Mouse (Mus musculus) limb, embryonic 14.5 days (tissue): Measurements from ENCODE around the gene Cyp2s1. TPM values are rescaled to one million over a fixed set of nuclear protein-coding genes. Genes with fewer than 3 reads are reported as not detected.

Experiments used
- ATAC-seq: fragments of 200-750 bp; cut with Nextera tagmentation; 2 replicates; pipeline ENCODE4 v1.8.0; 2017; ENCODE audit warnings: low read depth, moderate number of reproducible peaks, moderate TSS enrichment; ENCODE audit not compliant: low FRiP score
- DNase-seq: peaks from one replicate; pipeline ENCODE4 v3.0.0-alpha.2; 2015; ENCODE audit warnings: low spot score
- H3K27ac ChIP-seq: fragments of 300-500 bp; sonication (generic); replicated peaks from 2 replicates; pipeline ENCODE4 v1.5.1; 2014; ENCODE audit warnings: low read depth, mild to moderate bottlenecking, low read length, moderate library complexity, mixed read lengths
- H3K27me3 ChIP-seq: fragments of 300-500 bp; sonication (generic); 2 replicates; pipeline ENCODE4 v1.6.1; 2014; ENCODE audit warnings: low read length, mixed read lengths; ENCODE audit not compliant: control insufficient read depth, insufficient read depth
- H3K36me3 ChIP-seq: fragments of 300-500 bp; sonication (generic); 2 replicates; pipeline ENCODE4 v1.6.1; 2014; ENCODE audit warnings: mild to moderate bottlenecking, low read length, moderate library complexity, mixed read lengths; ENCODE audit not compliant: control insufficient read depth, insufficient read depth
- H3K4me1 ChIP-seq: fragments of 300-500 bp; sonication (generic); 2 replicates; pipeline ENCODE4 v1.6.1; 2014; ENCODE audit warnings: antibody characterized with exemption, low read length, mixed read lengths; ENCODE audit not compliant: control insufficient read depth, insufficient read depth
- H3K4me2 ChIP-seq: fragments of 300-500 bp; sonication (generic); replicated peaks from 2 replicates; pipeline ENCODE4 v1.6.1; 2014; ENCODE audit warnings: low read depth, mild to moderate bottlenecking, low read length, moderate library complexity; ENCODE audit not compliant: severe bottlenecking
- H3K4me3 ChIP-seq: fragments of 300-500 bp; sonication (generic); replicated peaks from 2 replicates; pipeline ENCODE4 v1.5.1; 2014; ENCODE audit warnings: low read length
- H3K9ac ChIP-seq: fragments of 300-500 bp; sonication (generic); 2 replicates; pipeline ENCODE4 v1.6.1; 2014; ENCODE audit warnings: mild to moderate bottlenecking, low read depth, low read length, moderate library complexity; ENCODE audit not compliant: severe bottlenecking
- H3K9me3 ChIP-seq: fragments of 300-500 bp; sonication (generic); 2 replicates; pipeline ENCODE4 v1.6.1; 2016; ENCODE audit warnings: low read length; ENCODE audit not compliant: control insufficient read depth
- POLR2A ChIP-seq: fragments of 200-500 bp; IDR thresholded peaks from 2 replicates; pipeline ENCODE4 v1.8.0; 2012; ENCODE audit warnings: inconsistent platforms, mild to moderate bottlenecking, moderate library complexity, borderline replicate concordance; ENCODE audit not compliant: insufficient read depth, insufficient read length; ENCODE audit errors: extremely low read depth
- whole genome bisulfite sequencing: fragments of 180-500 bp; shearing (Covaris S2); extraction: QIAGEN DNeasy Blood & Tissue Kit; methylation state at CpG from one replicate; pipeline ENCODE4 v1.1.7; 2014; 5-methylcytosine and 5-hydroxymethylcytosine counted together
- polyA plus RNA-seq, 2 experiments: library from polyadenylated mRNA; depleted of rRNA in 1 of 2; stranded (reverse) in 1 of 2; unstranded in 1 of 2; fragments of >200 nt; fragmentation: Nextera tagmentation in 1 of 2; extraction: Ambion mirVana in 1 of 2; gene quantifications; 2 replicates each; pipeline versions ENCODE4 v1.2.1 to v1.2.3; 2012 to 2014

Gene Cyp2s1
- 2.6 and 3.3 TPM in 2 replicates for polyA plus RNA-seq (2012; rRNA removed)
- 1.6 and 2.0 TPM in 2 replicates for polyA plus RNA-seq (2014; fragmentation: Nextera tagmentation; extraction: Ambion mirVana)

GRCm38 (mm10) chr7:25816241-25816919 is at the start of gene Cyp2s1:
Gene Cyp2s1, minus strand, starts transcription at chr7:25816913.
- Histone ChIP-seq H3K4me3 (peak within 1 kb of the TSS; percentile 43), H3K36me3 (no peaks in the 10 kb centered on the region), H3K27me3 (peaks cover 10% of the 10 kb centered on the region; the same call in 1 of the 2 replicates), H3K9me3 (no peaks in the 10 kb centered on the region), H3K27ac (no peak within 1 kb of the TSS), H3K9ac (peak within 1 kb of the TSS; percentile 60), H3K4me1 (peaks cover 5% of the 10 kb centered on the region; the same call in 1 of the 2 replicates), H3K4me2 (peak within 1 kb of the TSS; percentile 91)
- DNase-seq (no peak), ATAC-seq (no peak)
- under 1% methylated on average over 38 of the region's 40 CpGs for WGBS
- no peak for TF ChIP-seq POLR2A

DNA sequence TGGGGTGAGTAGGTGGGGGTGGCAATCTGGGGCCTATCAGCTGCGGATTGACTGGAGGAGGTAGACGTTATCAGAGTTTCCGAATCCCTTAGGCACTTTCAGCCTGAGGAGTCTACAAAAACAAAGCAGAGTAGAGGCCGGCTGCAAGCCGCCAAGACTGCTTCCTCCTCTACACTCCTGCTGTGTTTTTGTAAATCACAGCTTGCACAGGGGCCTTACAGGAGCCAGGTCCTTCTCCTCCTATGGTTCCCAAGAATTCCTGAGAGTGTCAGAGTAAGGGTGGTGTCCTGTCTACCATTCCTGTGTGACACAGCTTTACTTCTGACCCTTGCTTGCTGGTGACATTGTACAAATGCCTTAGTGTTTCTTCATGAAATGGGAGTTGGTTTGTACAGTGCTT is 48.1 kb upstream of the Cyp2s1 start:
- 52% methylated on average over 5 of the region's 5 CpGs for WGBS
- Histone ChIP-seq H3K4me1 (no peaks in the 10 kb centered on the region), H3K4me2 (no peak overlapping the region), H3K27ac (no peak overlapping the region), H3K9ac (no peak overlapping the region), H3K36me3 (no peaks in the 10 kb centered on the region), H3K9me3 (no peaks in the 10 kb centered on the region), H3K4me3 (no peak overlapping the region), H3K27me3 (no peaks in the 10 kb centered on the region)
- DNase-seq: no peak
- TF ChIP-seq POLR2A: no peak
- no peak for ATAC-seq

DNA sequence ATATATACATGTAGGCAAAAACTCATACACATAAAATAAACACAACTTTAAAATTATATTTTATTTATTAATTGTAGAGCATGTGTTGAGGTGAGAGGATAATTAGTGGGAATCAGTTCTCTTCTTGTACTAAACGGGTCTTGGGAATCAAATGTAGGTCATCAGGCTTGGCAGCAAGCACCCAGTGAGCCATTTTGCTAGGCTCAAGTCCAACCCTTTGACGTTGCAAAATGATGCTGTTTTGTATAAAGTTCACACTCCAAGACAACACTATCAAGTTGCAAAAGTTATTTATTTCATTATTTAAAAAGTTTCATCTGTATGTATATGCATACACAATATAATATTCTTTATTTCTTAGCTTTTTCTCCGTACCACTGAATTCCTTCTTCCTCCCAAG is 47.0 kb upstream of the Cyp2s1 start:
- no peak overlapping the region for H3K4me2 ChIP-seq
- no peaks in the 10 kb centered on the region for H3K9me3 ChIP-seq
- 82% methylated on average over 3 of the region's 3 CpGs for WGBS
- no peaks in the 10 kb centered on the region for H3K36me3 ChIP-seq
- H3K4me3 ChIP-seq: no peak overlapping the region
- H3K27ac ChIP-seq: no peak overlapping the region
- H3K9ac ChIP-seq: no peak overlapping the region
- DNase-seq (no peak), ATAC-seq (no peak)
- no peaks in the 10 kb centered on the region for H3K27me3 ChIP-seq
- no peaks in the 10 kb centered on the region for H3K4me1 ChIP-seq
- TF ChIP-seq POLR2A: no peak

DNA sequence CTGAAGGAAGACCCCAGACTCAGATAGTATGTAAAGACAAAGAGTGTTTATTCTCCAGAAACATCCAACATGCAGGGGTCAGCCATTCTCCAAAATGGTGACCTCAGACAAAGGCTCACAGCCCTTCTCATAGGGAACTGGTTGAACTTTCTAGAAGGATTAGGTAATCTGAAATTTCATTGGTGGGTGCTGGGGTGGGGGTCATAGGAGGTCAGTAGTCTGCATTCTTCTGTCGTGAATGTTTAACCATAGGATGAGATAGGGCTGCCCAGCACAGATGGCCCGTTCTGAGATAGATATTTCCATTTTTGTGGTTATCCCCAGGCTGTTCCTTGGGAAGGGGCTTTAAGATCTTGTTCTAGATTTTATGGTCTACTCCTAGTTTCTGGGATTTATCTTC is 45.7 kb upstream of the Cyp2s1 start:
- H3K9ac ChIP-seq: no peak overlapping the region
- ATAC-seq (no peak), DNase-seq (no peak)
- no peak overlapping the region for H3K4me2 ChIP-seq
- H3K27ac ChIP-seq: no peak overlapping the region
- H3K9me3 ChIP-seq: no peaks in the 10 kb centered on the region
- H3K36me3 ChIP-seq: no peaks in the 10 kb centered on the region
- no peaks in the 10 kb centered on the region for H3K27me3 ChIP-seq
- H3K4me1 ChIP-seq: no peaks in the 10 kb centered on the region
- TF ChIP-seq POLR2A: no peak
- WGBS: 72% methylated on average over 2 of the region's 2 CpGs
- no peak overlapping the region for H3K4me3 ChIP-seq

DNA sequence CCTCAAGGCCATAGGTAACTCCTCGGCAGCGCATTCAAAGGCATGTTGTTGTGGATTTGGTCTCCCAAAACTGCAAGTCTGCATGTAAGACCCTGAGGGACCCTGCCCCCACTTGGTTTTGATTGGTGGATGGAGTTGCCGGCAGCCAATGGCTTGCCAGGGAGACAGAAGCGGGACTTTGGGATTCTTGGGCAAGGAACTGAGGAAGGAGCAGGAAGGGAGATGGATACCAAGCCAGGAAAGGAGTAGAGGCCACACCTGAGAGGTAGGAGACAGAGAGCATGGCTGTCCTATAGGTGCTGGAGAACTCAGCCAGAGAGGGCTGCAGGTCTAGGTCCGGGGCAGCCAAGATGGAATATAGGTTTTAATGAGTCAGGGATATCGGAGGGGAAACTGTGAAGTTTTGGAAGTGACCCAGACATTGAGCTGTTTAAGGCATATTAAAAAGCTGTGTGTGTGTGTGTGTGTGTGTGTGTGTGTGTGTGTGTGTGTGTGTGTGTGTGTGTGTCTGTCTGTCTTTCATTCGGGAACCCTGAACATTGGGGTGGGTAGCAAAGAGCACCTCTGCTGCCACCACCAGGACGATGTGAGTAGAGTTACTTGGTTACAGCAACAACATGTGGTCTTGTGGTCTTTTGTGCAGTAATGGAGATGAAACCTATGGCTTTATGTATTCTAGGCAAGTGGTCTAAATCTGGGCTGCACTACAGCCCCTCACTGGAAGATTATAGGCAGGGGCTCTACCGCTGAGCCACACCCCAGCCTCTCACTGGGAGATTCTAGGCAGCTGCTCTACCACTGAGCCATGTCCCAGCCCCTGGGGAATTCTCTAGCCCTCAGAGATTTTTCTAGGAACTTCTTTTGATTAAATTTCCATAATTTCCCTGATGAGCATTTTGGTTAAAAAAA is 43.5 kb upstream of the Cyp2s1 start:
- H3K27me3 ChIP-seq: no peaks in the 10 kb centered on the region
- 0 out of 2 replicates have a peak overlapping the region, but pooled peaks have one; percentile 17 for H3K9ac ChIP-seq
- ATAC-seq: peak; percentile 57; the same call in 1 of the 2 replicates
- peak overlapping the region; percentile 12 for H3K4me3 ChIP-seq
- no peaks in the 10 kb centered on the region for H3K4me1 ChIP-seq
- DNase-seq: peak; percentile 5
- 20% methylated on average over 9 of the region's 9 CpGs for WGBS
- H3K4me2 ChIP-seq: peak overlapping the region; percentile 36
- no peaks in the 10 kb centered on the region for H3K9me3 ChIP-seq
- TF ChIP-seq POLR2A: no peak
- no peaks in the 10 kb centered on the region for H3K36me3 ChIP-seq
- H3K27ac ChIP-seq: no peak overlapping the region
